Mouse (Mus musculus) lung, adult 2 months (tissue): ENCODE measurements around the gene Ptp4a2.
A peak's percentile ranks its signal among the peaks of the same experiment; 100 is the strongest.

Source experiments
- CTCF ChIP-seq: fragments of 200-500 bp; IDR thresholded peaks from 2 replicates; pipeline ENCODE4 v1.5.1; 2011; ENCODE audit warnings: mild to moderate bottlenecking, low read length, control low read depth; ENCODE audit not compliant: insufficient read depth
- POLR2A ChIP-seq: fragments of 200-500 bp; IDR thresholded peaks from 2 replicates; pipeline ENCODE4 v1.6.1; 2011; ENCODE audit warnings: low read depth, mild to moderate bottlenecking, control low read depth, low read length, borderline replicate concordance; ENCODE audit errors: extremely low read depth

- no peak for TF ChIP-seq CTCF
- TF ChIP-seq POLR2A: 0 out of 2 replicates have a peak, but pooled peaks have one; percentile 3
These were observed 44.3 kb downstream of the Ptp4a2 start for GRCm38 (mm10) chr4:129855051-129855970.
